ENCODE assay signal across 16 mouse cellular contexts in the genomic region with DNA sequence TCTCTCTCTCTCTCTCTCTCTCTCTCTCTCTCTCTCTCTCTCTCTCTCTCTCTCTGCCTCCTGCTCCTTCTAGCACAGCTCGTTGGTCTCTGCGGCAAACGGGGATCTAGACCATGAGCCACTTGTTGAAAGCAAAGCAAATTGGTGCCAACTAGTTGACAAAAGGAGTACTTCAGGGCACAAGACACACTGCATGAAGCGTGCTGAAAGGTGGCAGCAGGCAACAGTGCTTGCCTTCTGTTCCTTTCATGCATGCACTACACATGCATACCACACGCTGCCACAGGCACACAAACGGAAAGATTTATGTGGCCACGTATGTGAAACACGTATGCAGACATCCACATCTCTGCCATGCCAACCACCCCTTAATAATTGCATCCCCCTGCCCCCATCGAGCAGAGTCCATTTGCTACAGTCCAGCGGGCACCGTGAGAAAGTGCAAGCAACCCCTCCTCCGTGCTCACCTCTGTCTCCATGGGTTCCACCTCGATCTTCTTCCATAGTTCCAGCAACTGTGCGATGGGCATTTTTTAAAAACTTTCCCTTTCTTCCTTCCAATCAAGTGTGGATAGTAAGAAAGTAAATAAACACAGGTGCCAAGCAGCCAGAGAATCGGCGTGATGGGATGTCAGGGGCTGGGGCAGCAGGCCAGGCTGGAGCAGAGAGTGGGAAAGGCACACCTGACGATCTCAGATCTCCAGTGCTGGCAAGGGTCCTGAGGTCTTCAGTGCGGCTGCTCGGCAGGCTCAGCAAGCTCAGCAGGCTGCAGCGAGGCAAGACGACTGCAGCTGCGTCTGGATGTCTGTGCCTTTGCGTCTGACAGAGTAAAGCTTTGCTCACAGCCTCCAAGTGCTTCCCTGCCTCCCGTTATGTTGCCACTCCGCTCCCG. TPM values are rescaled to one million over a fixed set of nuclear protein-coding genes. Genes with fewer than 3 reads are reported as not detected.
DNase-seq lines count a peak whose midpoint lies in the region; ATAC-seq and TF ChIP-seq lines count a peak whose summit lies in the region.
"Not testable (repeated sequence)": the region's sequence is repeated elsewhere in the genome, so short reads cannot be mapped to it uniquely, and the experiment has no call there.
"Had no signal": no experiment of that assay in that cellular context is flagged by ENCODE, and none has a peak within 500 bp of the region (broad histone marks: within the 10 kb centered on the region; RNA-seq: fewer than 3 reads in every experiment).

No protein-coding gene starts in this region.

- H3K9me3 ChIP-seq in forebrain, embryonic 12.5 days; forebrain, postnatal 0 days (ENCODE audit: low read length); hindbrain, embryonic 11.5 days (ENCODE audit: control insufficient read depth, low read length); hindbrain, embryonic 16.5 days (ENCODE audit: control insufficient read depth, low read length); kidney, postnatal 0 days (replicated peaks; ENCODE audit: low read length); midbrain, embryonic 11.5 days (ENCODE audit: control insufficient read depth, low read length); midbrain, embryonic 16.5 days (replicated peaks; ENCODE audit: control insufficient read depth, low read length, poor library complexity, severe bottlenecking); neural tube, embryonic 14.5 days (ENCODE audit: control insufficient read depth, low read length): not testable (repeated sequence)

- 28% methylated on average over 7 of the region's 26 CpGs for WGBS in forebrain, embryonic 12.5 days
- WGBS in forebrain, postnatal 0 days: 13% methylated on average over 7 of the region's 26 CpGs
- WGBS in hindbrain, embryonic 11.5 days: 36% methylated on average over 5 of the region's 26 CpGs
- 13% methylated on average over 6 of the region's 26 CpGs for WGBS in hindbrain, embryonic 16.5 days
- WGBS in kidney, postnatal 0 days: 26% methylated on average over 7 of the region's 26 CpGs
- 47% methylated on average over 6 of the region's 26 CpGs for WGBS in midbrain, embryonic 11.5 days
- WGBS in midbrain, embryonic 16.5 days: 16% methylated on average over 7 of the region's 26 CpGs
- WGBS in neural tube, embryonic 14.5 days: 7% methylated on average over 7 of the region's 26 CpGs

- H3K4me1 ChIP-seq in forebrain, embryonic 12.5 days; forebrain, postnatal 0 days (ENCODE audit: insufficient read depth); hindbrain, embryonic 11.5 days (replicated peaks; ENCODE audit: control insufficient read depth, insufficient read depth, low read length); hindbrain, embryonic 16.5 days (ENCODE audit: control insufficient read depth, insufficient read depth, low read depth, low read length); kidney, postnatal 0 days (replicated peaks; ENCODE audit: insufficient read depth, low read length); midbrain, embryonic 11.5 days (ENCODE audit: control insufficient read depth, insufficient read depth, low read length); midbrain, embryonic 16.5 days (ENCODE audit: control insufficient read depth, insufficient read depth, low read length); neural tube, embryonic 14.5 days (ENCODE audit: control insufficient read depth, insufficient read depth, low read length): not testable (repeated sequence)

- not testable (repeated sequence) for H3K9ac ChIP-seq in forebrain, embryonic 12.5 days; forebrain, postnatal 0 days; hindbrain, embryonic 11.5 days (ENCODE audit: low read depth, low read length); hindbrain, embryonic 16.5 days (ENCODE audit: low read depth, low read length); kidney, postnatal 0 days (ENCODE audit: low read depth, low read length); midbrain, embryonic 11.5 days (ENCODE audit: low read length); midbrain, embryonic 16.5 days (ENCODE audit: low read depth, low read length); neural tube, embryonic 14.5 days (replicated peaks; ENCODE audit: low read depth, low read length)

- not testable (repeated sequence) for H3K36me3 ChIP-seq in forebrain, embryonic 12.5 days (replicated peaks); forebrain, postnatal 0 days (ENCODE audit: insufficient read depth); hindbrain, embryonic 11.5 days (ENCODE audit: control insufficient read depth, insufficient read depth, low read length); hindbrain, embryonic 16.5 days (ENCODE audit: control insufficient read depth, insufficient read depth, low read length); kidney, postnatal 0 days (ENCODE audit: insufficient read depth, low read length); midbrain, embryonic 11.5 days (ENCODE audit: control insufficient read depth, insufficient read depth, low read length); midbrain, embryonic 16.5 days (ENCODE audit: control insufficient read depth, insufficient read depth, low read length); neural tube, embryonic 14.5 days (ENCODE audit: control insufficient read depth, insufficient read depth, low read length)

- TF ChIP-seq CTCF in forebrain, postnatal 0 days (IDR thresholded peaks at IDR 0.05; ENCODE audit: low read depth); kidney, postnatal 0 days (IDR thresholded peaks at IDR 0.05; ENCODE audit: low read depth): not testable (repeated sequence)

- not testable (repeated sequence) for H3K4me2 ChIP-seq in forebrain, embryonic 12.5 days; forebrain, postnatal 0 days (ENCODE audit: low read depth); hindbrain, embryonic 11.5 days (replicated peaks; ENCODE audit: low read depth, low read length); hindbrain, embryonic 16.5 days (ENCODE audit: low read length); kidney, postnatal 0 days (ENCODE audit: low read length); midbrain, embryonic 11.5 days; midbrain, embryonic 16.5 days (ENCODE audit: low read length); neural tube, embryonic 14.5 days (ENCODE audit: low read depth, low read length)

- not testable (repeated sequence) for H3K27me3 ChIP-seq in forebrain, embryonic 12.5 days; forebrain, postnatal 0 days (ENCODE audit: insufficient read depth, low read length); hindbrain, embryonic 11.5 days (ENCODE audit: control insufficient read depth, insufficient read depth, low read length); hindbrain, embryonic 16.5 days (replicated peaks; ENCODE audit: control insufficient read depth, insufficient read depth, low read length); kidney, postnatal 0 days (ENCODE audit: insufficient read depth, low read length); midbrain, embryonic 11.5 days (ENCODE audit: control insufficient read depth, insufficient read depth, low read length); midbrain, embryonic 16.5 days (ENCODE audit: control insufficient read depth, insufficient read depth, low read depth, low read length); neural tube, embryonic 14.5 days (ENCODE audit: control insufficient read depth, insufficient read depth, low read length)

- not testable (repeated sequence) for H3K4me3 ChIP-seq in forebrain, embryonic 12.5 days (replicated peaks); forebrain, postnatal 0 days (ENCODE audit: low read depth, low read length); hindbrain, embryonic 11.5 days (ENCODE audit: low read depth, low read length); hindbrain, embryonic 16.5 days (ENCODE audit: low read length); kidney, postnatal 0 days (replicated peaks; ENCODE audit: low read depth, low read length); midbrain, embryonic 11.5 days (ENCODE audit: low read depth, low read length); midbrain, embryonic 16.5 days (ENCODE audit: low read depth, low read length); neural tube, embryonic 14.5 days (ENCODE audit: low read depth, low read length)

- ATAC-seq in forebrain, embryonic 12.5 days (ENCODE audit: low FRiP score): peak; percentile 85
- peak; percentile 93 for ATAC-seq in forebrain, postnatal 0 days
- peak; percentile 70 for ATAC-seq in hindbrain, embryonic 11.5 days (ENCODE audit: low FRiP score)
- peak; percentile 82 for ATAC-seq in hindbrain, embryonic 16.5 days
- ATAC-seq in kidney, postnatal 0 days (replicated peaks; ENCODE audit: low FRiP score, low read depth): peak; percentile 60; the same call in 1 of the 2 replicates
- ATAC-seq in midbrain, embryonic 11.5 days (ENCODE audit: low FRiP score): peak; percentile 54
- ATAC-seq in midbrain, embryonic 16.5 days: peak; percentile 89
- peak; percentile 88 for ATAC-seq in neural tube, embryonic 14.5 days (ENCODE audit: low read depth)

- DNase-seq in forebrain, postnatal 0 days; hindbrain, embryonic 11.5 days (ENCODE audit: low spot score); kidney, postnatal 0 days (ENCODE audit: low spot score); midbrain, embryonic 11.5 days (ENCODE audit: low spot score, missing footprints): not testable (repeated sequence)

- not testable (repeated sequence) for H3K27ac ChIP-seq in forebrain, embryonic 12.5 days; forebrain, postnatal 0 days (ENCODE audit: low read depth, low read length); hindbrain, embryonic 11.5 days (ENCODE audit: low read depth, low read length); hindbrain, embryonic 16.5 days (ENCODE audit: low read depth, low read length); kidney, postnatal 0 days; midbrain, embryonic 11.5 days (ENCODE audit: low read depth, low read length); midbrain, embryonic 16.5 days (ENCODE audit: low read length); neural tube, embryonic 14.5 days (ENCODE audit: low read depth, low read length)

RNA-seq across cellular contexts. Expression of a gene that starts 46.9 kb away (rescaled TPM):
- 0.23 and 0.29 TPM in 2 replicates for polyA plus RNA-seq in forebrain, embryonic 12.5 days (2016; fragmentation: Nextera tagmentation; extraction: Ambion mirVana)
- 0.48 TPM in 1 of 2 replicates, not detected in the other for total RNA-seq in forebrain, postnatal 0 days (2014; rRNA removed)
- 0.09 and 0.53 TPM in 2 replicates for polyA plus RNA-seq in forebrain, postnatal 0 days (2015; fragmentation: Nextera tagmentation; extraction: Ambion mirVana)
- polyA plus RNA-seq in hindbrain, embryonic 11.5 days (2014; fragmentation: Nextera tagmentation; extraction: Ambion mirVana): 0.96 TPM in 1 of 2 replicates, not detected in the other
- polyA plus RNA-seq in hindbrain, embryonic 16.5 days (2015; fragmentation: Nextera tagmentation; extraction: Ambion mirVana): 0.50 TPM in 1 of 2 replicates, not detected in the other
- polyA plus RNA-seq in kidney, postnatal 0 days (2015; fragmentation: Nextera tagmentation; extraction: Ambion mirVana): 0.62 and 0.89 TPM in 2 replicates
- polyA plus RNA-seq in midbrain, embryonic 11.5 days (2014; fragmentation: Nextera tagmentation; extraction: Ambion mirVana): not detected in 2 replicates
- 0.22 TPM in 1 of 2 replicates, not detected in the other for polyA plus RNA-seq in midbrain, embryonic 16.5 days (2015; fragmentation: Nextera tagmentation; extraction: Ambion mirVana)
- 0.33 TPM in 1 of 2 replicates, not detected in the other for polyA plus RNA-seq in neural tube, embryonic 14.5 days (2014; fragmentation: Nextera tagmentation; extraction: Ambion mirVana)
- total RNA-seq: gastrocnemius, postnatal 36 days; heart, adult 18-20 months; MEL had no signal
- polyA plus RNA-seq: embryonic facial prominence, embryonic 10.5 days; heart, embryonic 11.5 days; hindbrain, embryonic 10.5 days; limb, embryonic 15.5 days; liver, embryonic 13.5 days had no signal

RNA-seq across cellular contexts. Expression of a gene that starts 47.2 kb away (rescaled TPM):
- polyA plus RNA-seq in forebrain, embryonic 12.5 days (2016; fragmentation: Nextera tagmentation; extraction: Ambion mirVana): 14.6 TPM in 2 replicates
- total RNA-seq in forebrain, postnatal 0 days (2014; rRNA removed): 12.6 and 15.5 TPM in 2 replicates
- 15.7 and 16.8 TPM in 2 replicates for polyA plus RNA-seq in forebrain, postnatal 0 days (2015; fragmentation: Nextera tagmentation; extraction: Ambion mirVana)
- polyA plus RNA-seq in hindbrain, embryonic 11.5 days (2014; fragmentation: Nextera tagmentation; extraction: Ambion mirVana): 14.9 and 15.9 TPM in 2 replicates
- polyA plus RNA-seq in hindbrain, embryonic 16.5 days (2015; fragmentation: Nextera tagmentation; extraction: Ambion mirVana): 18.2 and 19.4 TPM in 2 replicates
- 92.4 and 98.7 TPM in 2 replicates for polyA plus RNA-seq in kidney, postnatal 0 days (2015; fragmentation: Nextera tagmentation; extraction: Ambion mirVana)
- polyA plus RNA-seq in midbrain, embryonic 11.5 days (2014; fragmentation: Nextera tagmentation; extraction: Ambion mirVana): 14.8 and 15.0 TPM in 2 replicates
- polyA plus RNA-seq in midbrain, embryonic 16.5 days (2015; fragmentation: Nextera tagmentation; extraction: Ambion mirVana): 8.2 and 10.4 TPM in 2 replicates
- polyA plus RNA-seq in neural tube, embryonic 14.5 days (2014; fragmentation: Nextera tagmentation; extraction: Ambion mirVana): 8.3 and 11.7 TPM in 2 replicates
